Mouse (Mus musculus) bone marrow, adult 2 months (tissue): ENCODE data around the gene Zfp653. TPM values are rescaled to one million over a fixed set of nuclear protein-coding genes. Genes with fewer than 3 reads are reported as not detected.

Experiments
- H3K27ac ChIP-seq: fragments of 200-500 bp; 2 replicates; pipeline ENCODE4 v1.5.1; 2012; ENCODE audit warnings: low read depth, mild to moderate bottlenecking, control low read depth, inconsistent platforms, low read length; ENCODE audit not compliant: control insufficient read depth, poor library complexity, insufficient read depth
- H3K4me1 ChIP-seq: fragments of 200-500 bp; 2 replicates; pipeline ENCODE4 v1.6.1; 2011; ENCODE audit warnings: low read length; ENCODE audit not compliant: control insufficient read depth, insufficient read depth
- H3K4me3 ChIP-seq: fragments of 200-500 bp; replicated peaks from 2 replicates; pipeline ENCODE3; 2011; ENCODE audit warnings: mild to moderate bottlenecking, low read depth, low read length, control low read depth; ENCODE audit not compliant: control insufficient read depth
- CTCF ChIP-seq: fragments of 200-500 bp; IDR thresholded peaks from 2 replicates; pipeline ENCODE4 v1.5.1; 2011; ENCODE audit warnings: low read length, control low read depth; ENCODE audit not compliant: control insufficient read depth, insufficient read depth
- POLR2A ChIP-seq: fragments of 200-500 bp; IDR thresholded peaks from 2 replicates; pipeline ENCODE4 v1.6.1; 2011; ENCODE audit warnings: low read depth, mild to moderate bottlenecking, control low read depth, low read length, borderline replicate concordance; ENCODE audit not compliant: control insufficient read depth
- WGBS: fragments of 180-500 bp; shearing (Covaris S2); methylation state at CpG from one replicate; pipeline ENCODE4 v1.1.7; 2018; 5-methylcytosine and 5-hydroxymethylcytosine counted together
- polyA plus RNA-seq: library from polyadenylated mRNA; stranded (reverse); fragments of >200 nt; gene quantifications from 2 replicates; pipeline ENCODE4 v1.2.4, GENCODE M21; 2011; ENCODE audit warnings: low replicate concordance; ENCODE audit not compliant: missing spikeins, insufficient read depth, insufficient read length

Zfp653 gene
- polyA plus RNA-seq, 1 experiment, result 15.3 TPM

DNA sequence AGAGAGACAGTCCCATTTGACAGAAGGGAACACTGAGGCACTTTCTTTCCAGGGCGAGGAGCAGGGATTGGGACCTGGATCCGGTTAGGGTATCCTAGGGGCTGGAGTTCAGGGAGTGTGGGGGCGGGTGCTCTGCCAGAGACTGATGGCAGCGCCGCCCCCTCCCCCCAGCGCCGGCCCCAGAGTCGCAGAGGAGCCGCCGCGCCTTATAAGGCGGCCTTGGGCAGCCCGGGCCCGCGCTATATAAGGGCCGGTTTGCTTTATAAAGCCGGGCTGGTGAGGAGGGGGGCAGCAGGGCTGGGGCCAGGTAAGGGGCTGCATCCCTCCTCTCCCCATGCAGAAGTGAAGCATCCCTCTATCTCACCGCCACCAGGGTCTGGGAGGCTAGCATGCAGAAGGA, 28.7 kb upstream of the Zfp653 start:
- Histone ChIP-seq H3K27ac (no peak overlapping the region), H3K4me1 (no peaks in the 10 kb centered on the region; the same call in 1 of the 2 replicates), H3K4me3 (no peak overlapping the region)
- TF ChIP-seq POLR2A (no peak), CTCF (no peak)
- WGBS, result 13% methylated on average over 18 of the region's 18 CpGs

GRCm38 (mm10) chr9:22098993-22099696, 28.0 kb upstream of the Zfp653 start, which contains the start of gene Cnn1:
Gene Cnn1 (plus strand): TSS chr9:22099216.
- Histone ChIP-seq H3K4me1 (no peaks in the 10 kb centered on the region; the same call in 1 of the 2 replicates), H3K4me3 (no peak within 1 kb of the TSS), H3K27ac (no peak within 1 kb of the TSS)
- TF ChIP-seq POLR2A (no peak), CTCF (no peak)
- WGBS, result 15% methylated on average over 14 of the region's 14 CpGs

DNA sequence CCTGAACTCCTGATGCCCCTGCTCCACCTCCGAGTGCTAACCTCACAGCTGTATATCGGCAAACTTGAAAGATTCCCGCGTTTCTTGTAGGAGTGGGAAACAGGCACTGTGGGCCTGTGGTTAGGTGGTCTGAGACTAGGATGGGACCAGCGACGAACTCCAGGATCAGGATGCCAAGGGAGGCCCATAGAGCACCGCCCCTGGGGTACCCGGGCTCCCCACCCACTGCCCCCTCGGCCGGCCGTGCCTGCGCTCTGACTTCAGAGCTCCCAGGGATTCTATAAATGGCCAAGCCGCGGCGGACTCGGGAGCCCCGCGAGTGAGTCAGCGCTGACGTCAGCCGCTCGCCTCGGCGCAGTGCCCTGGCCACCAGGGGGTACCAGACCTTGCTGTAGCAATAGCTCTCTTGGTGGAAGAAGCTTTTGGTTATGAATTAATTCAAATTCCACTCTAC, 24.7 kb upstream of the Zfp653 start:
- H3K4me1 ChIP-seq, result no peaks in the 10 kb centered on the region; the same call in 1 of the 2 replicates
- TF ChIP-seq POLR2A, result peak; percentile 14; the same call in 1 of the 2 replicates
- TF ChIP-seq CTCF, result peak; percentile 85
- H3K4me3 ChIP-seq, result no peak overlapping the region
- H3K27ac ChIP-seq, result no peak overlapping the region
- under 1% methylated on average over 24 of the region's 24 CpGs for WGBS

- TF ChIP-seq CTCF, result no peak
- TF ChIP-seq POLR2A, result no peak
- WGBS, result 83% methylated on average over 6 of the region's 6 CpGs
- Histone ChIP-seq H3K4me3 (no peak overlapping the region), H3K27ac (no peak overlapping the region), H3K4me1 (no peaks in the 10 kb centered on the region; the same call in 1 of the 2 replicates)
Measured at GRCm38 (mm10) chr9:22092746-22093145, 21.6 kb upstream of the Zfp653 start.

GRCm38 (mm10) chr9:22089986-22090385, 18.8 kb upstream of the Zfp653 start:
- H3K27ac ChIP-seq, result no peak overlapping the region
- TF ChIP-seq CTCF (no peak), POLR2A (no peak)

DNA sequence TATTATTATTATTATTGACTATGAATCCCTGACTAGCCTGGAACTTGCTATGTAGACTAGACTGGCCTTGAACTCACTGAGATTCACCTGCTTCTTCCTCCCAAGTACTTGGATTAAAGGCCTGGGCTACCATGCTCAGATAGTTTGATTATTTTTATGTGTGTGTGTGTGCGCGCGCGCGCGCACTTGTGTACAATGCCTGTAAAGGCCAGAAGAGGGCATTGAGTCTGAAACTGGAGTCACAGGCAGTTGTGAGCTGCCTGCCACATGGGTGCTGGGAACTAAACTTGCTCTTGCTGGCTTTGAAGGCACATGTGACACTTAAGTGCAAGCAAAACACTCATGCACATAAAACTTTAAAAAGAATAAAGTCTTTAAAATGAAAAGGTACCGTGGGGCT, 18.1 kb upstream of the Zfp653 start:
- TF ChIP-seq POLR2A (no peak), CTCF (no peak)
- 91% methylated on average over 7 of the region's 7 CpGs for WGBS
- Histone ChIP-seq H3K27ac (no peak overlapping the region), H3K4me1 (peaks cover 2% of the 10 kb centered on the region; the same call in 1 of the 2 replicates), H3K4me3 (no peak overlapping the region)

More at GRCm38 (mm10) chr9:22089986-22090385, 18.8 kb upstream of the Zfp653 start:
- 85% methylated on average over 7 of the region's 7 CpGs for WGBS
- peaks cover 1% of the 10 kb centered on the region; the same call in 1 of the 2 replicates for H3K4me1 ChIP-seq
- no peak overlapping the region for H3K4me3 ChIP-seq

DNA sequence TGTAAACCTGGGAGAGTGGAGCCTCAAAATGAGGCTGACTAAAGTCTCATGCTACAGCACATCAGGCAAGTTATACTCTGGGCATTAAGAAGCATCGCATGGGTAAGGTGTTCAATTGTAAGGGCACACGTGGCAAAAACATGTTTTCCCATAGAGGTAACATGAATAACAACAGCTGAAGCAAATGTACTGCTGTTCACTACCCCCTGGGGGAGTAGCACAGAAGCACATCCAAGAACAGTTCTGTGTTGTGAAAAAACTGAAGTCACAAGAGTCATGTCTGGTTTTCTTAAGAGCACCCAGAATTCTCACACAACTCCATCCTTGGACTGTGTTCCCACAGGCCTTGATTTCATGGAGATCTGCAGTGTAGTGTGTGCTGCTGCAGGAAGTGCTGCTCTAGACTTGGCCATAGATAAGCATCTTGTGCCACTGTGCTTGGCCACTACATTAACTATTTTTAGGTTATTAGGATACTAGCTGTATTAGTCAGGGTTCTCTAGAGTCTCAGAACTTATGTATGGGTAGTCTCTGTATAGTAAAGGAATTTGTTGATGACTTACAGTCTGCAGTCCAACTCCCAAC, 15.9 kb upstream of the Zfp653 start:
- Histone ChIP-seq H3K4me1 (peaks cover 2% of the 10 kb centered on the region; the same call in 1 of the 2 replicates), H3K4me3 (no peak overlapping the region), H3K27ac (no peak overlapping the region)
- 72% methylated on average over 2 of the region's 2 CpGs for WGBS
- TF ChIP-seq POLR2A, result no peak
- no peak for TF ChIP-seq CTCF

- peaks cover 2% of the 10 kb centered on the region; the same call in 1 of the 2 replicates for H3K4me1 ChIP-seq
- 96% methylated on average over 6 of the region's 6 CpGs for WGBS
- no peak for TF ChIP-seq CTCF
- TF ChIP-seq POLR2A, result no peak
- peak overlapping the region; percentile 95 for H3K4me3 ChIP-seq
- no peak overlapping the region for H3K27ac ChIP-seq
Measured at GRCm38 (mm10) chr9:22086012-22086411, 14.8 kb upstream of the Zfp653 start.

DNA sequence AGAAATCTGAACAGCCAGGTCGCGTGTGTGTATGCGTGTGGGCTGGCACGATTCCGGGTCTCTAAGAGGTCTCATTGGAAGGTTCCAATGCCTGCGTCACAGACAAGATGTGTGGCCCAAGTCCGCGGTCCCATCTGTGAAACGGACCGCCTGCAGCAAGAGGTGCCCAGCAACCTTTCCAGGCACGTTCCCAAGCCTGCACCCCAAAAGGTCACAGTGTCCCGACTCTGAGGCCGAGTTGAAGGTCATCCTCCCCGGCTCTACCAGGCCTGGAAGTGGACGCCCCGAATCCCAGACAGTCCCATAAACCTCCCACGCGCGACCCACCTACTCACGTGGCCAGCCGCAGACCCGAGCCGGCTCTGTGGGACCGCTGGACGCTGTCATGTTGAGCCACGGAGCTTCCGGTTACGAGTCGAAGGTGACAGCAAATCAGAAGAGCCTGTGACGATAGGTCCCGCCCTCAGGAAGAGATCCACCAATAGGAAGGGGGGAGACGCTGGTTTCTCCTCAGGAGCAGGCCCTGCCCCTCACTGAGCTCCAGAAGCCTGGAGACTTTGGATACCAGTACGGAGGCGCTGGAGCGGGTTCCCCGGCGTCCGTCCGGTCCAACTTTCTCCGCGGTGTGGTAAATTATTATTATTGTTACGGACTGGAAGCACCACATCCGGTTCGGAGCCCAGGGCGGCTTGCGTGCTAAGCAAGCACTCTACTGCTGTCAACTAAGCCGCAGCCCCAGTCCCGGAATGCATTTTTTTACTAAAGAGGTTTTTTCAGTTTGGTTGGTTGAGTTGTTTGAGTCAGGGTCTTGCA, 14.1 kb upstream of the Zfp653 start, which contains the start of gene Ecsit:
Gene Ecsit (minus strand): TSS at position 417 of the 813 bp plus-strand sequence.
- WGBS, result under 1% methylated on average over 48 of the region's 48 CpGs
- Histone ChIP-seq H3K4me3 (peak within 1 kb of the TSS; percentile 95), H3K4me1 (peaks cover 2% of the 10 kb centered on the region; the same call in 1 of the 2 replicates), H3K27ac (peak within 1 kb of the TSS; percentile 27)
- TF ChIP-seq POLR2A (peak; percentile 30; the same call in 1 of the 2 replicates), CTCF (no peak)
